Mouse (Mus musculus) lung, adult 18-20 months (tissue): Measurements from ENCODE around the gene Dusp11.
"Not testable (repeated sequence)": the region's sequence is repeated elsewhere in the genome, so short reads cannot be mapped to it uniquely, and the experiment has no call there.

Experiments
- DNase-seq, 2 experiments: peaks; one replicate each; pipeline ENCODE4 v3.0.0; 2022; ENCODE audit warnings: mixed read lengths in 2 of 2

Gene Dusp11

DNA sequence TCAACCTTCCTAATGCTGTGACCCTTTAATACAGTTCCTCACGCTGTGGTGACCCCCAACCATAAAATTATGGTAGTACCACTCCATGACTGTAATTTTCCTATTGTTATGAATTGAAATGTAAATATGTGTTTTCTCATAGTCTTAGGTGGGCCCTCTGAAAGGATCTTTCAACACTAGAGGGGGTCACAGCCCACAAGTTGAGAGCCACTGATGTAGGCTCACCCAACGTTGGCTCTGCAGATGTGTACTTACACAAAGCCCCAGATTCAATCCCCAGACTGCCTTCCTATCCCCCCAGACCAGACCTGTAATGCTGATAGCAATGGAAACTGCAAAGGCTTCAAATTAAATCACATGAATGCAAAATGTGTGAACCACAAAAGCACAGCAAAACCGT lies 25.8 kb downstream of the Dusp11 start:
- no peak for DNase-seq

DNA sequence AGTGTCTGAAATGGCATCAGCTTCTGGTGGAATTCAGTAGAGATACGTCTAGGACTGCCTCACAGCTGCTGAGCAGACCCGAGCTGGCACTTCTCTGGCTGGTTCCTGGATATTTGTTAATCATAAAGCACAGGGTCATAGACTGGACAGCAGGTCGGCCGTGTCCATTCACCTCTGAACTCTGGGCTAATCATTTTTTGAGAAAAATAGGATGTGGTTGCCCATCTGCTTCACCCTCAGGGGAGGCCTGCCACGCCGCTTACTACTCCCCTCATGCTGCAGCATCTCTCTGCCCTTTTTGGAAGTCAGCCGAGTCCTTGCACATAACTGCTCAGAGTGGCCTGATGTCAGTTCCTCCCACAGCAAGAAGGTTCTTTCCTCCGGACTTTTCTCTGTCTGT lies 27.4 kb downstream of the Dusp11 start:
- DNase-seq: no peak

DNA sequence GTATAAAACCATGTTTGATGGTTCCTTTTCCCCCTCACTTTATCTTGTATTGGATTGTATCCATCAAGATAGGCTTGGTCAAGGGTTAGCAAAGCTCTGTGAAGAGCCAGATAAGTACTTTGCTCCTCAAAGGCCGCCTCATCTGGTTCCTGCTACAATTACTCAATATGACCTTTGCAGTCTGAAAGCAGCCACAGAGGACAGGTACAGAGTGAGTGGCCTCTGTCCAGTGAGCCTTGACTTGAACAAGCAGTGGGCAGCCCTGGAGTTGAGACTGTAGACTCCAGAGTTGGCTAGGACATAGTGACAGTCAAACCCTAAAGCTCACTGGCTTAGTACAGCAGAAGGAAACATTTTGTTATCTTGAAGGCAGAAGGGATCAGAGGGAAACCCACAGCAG lies 32.2 kb downstream of the Dusp11 start:
- no peak for DNase-seq

DNA sequence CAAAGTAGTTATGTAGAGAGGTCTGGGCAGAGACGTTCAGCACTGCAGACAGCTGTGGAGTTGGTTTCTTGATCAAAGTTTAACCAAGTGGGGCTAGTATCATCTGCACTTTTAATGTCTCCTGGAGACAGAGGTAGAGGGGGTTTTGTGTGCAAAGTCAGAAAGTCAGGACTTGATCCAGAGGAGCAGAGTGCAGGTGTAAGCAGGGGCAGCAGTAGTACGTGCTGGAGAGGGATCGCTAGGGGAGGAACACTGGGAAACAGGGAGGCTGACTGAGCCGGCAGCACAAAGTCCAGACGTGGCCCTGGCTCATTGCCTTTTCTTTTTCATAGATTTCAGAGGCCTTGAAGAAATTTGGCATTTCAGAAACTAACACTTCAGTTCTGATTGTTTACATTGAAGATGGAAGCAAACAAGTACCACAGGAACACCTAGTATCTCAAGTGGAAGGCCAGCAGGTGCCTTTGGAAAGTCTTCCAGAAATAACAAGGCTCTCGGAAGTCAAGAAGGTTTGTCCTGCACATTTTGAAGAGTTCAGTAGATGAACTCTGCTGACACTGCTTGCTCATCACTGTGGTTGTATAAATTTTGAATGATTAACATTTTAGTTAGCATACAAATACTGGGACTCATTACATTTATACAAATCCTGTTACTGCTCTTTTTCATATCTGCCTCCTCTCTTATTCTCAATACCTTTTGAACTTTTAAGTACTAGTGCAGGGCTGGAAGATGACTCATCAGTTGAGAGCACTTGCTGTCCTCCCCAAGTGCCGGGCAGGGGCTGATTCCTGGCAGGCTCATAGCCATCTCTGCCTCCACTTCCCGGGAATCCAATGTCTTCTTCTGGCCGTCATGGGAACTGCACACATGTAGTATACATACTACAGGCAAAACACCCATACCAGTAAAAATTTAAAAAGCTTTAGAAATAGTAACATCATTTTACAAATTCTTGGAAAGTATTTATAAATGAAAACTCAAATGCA lies 33.7 kb downstream of the Dusp11 start:
- DNase-seq: no peak

DNA sequence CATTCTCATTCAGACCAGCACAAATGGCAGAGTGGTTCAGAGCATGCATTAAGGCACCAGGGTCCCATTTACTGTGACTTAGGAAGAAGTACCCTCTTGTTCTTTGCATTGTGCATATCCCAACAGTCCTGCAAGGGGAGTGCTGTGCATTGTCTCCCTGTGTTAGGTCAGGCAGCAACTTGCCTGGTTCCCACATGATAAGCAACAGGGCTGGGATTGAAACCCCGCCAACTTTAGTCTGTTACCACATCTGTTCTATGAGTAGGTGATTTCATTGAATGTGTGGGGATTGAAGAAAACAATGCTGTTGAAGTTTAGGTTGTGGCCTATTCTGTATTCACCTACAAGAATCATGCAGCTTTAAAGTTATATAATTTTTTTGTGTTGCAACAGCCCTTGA lies 34.8 kb downstream of the Dusp11 start:
- no peak for DNase-seq

DNA sequence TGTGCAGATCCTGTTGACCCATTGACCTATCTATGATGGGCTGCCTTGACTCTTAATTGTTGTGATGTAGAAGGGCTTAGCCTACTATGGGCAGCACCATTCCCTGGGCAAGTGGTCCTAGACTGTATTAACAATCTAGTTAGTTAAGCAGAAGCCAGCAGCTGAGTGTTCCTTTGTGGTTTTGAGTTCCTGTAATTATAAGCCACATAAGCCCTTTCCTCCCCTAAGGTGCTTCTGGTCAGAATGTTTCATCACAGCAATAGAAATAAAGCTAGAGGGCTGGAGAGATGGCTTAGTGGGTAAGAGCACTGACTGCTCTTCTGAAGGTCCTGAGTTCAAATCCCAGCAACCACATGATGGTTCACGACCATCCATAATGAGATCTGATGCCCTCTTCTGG lies 37.8 kb downstream of the Dusp11 start:
- DNase-seq: no peak

DNA sequence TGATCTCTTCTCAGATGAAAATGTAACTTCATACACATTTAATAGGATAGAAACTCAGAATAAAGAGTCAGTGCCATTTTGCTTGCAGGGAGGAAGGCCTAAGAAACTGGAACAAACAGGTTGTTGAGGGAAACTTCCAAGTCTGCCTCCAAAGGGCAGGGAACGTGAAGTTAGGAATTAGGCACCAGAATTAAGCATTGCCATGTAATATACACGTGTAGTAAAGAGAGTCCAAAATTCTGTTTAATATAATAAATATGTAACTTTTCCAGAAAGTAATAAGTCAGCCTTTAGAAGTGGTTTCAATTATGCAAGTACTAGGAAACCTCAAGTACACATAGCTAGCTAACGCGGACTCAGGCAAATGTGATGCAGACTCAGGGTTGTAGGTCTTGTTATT lies 42.1 kb downstream of the Dusp11 start:
- DNase-seq: no peak

DNA sequence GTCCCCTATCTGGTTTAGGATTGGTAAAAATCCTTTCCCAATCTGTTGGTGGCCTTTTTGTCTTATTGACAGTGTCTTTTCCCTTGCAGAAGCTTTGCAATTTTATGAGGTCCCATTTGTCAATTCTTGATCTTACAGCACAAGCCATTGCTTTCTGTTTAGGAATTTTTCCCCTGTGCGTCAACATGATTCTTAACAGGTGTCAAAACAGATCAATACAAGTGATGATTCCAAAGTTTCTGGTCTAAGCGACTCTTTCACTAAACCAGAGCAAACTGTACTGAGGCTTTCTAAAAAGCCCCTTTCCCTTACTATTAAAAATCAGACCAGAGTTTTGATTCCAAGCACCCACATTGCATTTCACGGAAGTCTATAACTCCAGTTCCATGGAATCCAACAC lies 43.1 kb downstream of the Dusp11 start:
- DNase-seq: not testable (repeated sequence)

DNA sequence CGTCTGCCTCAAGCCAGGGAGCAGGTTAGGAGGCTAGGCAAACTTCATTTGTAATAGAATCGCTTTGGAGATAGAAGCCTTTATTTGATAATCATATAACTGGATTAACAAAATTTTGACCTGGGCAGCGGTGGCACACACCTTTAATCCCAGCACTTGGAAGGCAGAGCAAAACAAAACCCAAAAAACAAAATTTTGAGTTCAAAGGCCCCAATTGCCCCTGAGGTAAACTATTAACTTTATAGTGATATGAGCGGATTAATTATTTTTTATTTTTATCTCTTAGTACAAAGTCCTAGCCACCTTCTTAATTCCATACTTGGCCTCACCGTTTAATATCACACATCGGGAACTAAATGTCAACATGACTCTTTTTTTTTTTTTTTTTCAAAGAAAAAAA lies 44.9 kb downstream of the Dusp11 start:
- DNase-seq: no peak

DNA sequence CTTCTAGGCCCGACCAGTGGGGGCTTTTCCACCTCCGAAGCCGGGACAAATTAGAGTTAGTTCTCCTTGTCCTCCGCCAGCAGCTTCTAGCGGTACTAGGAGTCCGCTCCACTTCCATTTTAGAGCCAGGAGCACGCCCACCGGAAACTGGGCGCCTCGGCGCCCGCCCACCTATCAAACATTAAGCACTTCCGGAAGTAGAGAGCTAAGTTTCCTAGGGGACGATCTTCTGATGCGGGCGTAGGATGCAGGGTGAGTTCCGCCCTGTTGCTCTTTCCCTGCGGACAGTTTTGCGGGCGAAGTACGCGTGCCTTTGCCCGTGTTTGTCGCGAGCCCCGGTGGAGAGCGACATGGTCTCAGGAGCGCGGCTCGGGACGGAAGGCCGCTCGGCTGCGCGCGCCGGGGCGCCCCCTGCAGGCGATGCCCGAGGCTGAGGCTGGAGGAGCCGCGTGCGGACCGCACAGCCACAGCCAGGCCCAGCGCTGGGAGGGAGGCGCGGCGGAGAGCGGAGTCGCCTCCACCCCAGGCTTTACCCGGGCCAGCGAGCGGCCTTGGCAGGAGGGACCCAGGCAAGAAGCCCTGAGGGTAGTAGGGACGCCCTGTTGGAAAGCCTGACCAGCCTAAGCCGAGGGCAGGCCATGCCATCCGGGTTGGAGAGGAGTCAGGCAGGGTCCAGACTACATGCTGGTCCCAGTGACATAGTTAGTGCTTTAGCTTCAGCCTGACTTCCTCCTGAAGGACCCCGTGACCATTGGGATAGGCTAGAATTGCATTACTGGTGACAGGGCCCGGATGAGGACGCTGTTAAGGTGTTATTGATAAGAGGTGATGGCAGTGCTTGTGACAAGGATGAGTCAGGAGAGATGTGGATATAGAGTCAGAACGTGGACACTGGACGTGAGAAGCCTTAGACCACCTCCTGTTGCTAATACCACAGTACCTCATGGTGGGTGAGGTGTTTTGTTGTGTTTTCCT lies 45.6 kb downstream of the Dusp11 start, which contains the start of gene Nat8f1:
TSS of gene Nat8f1 (minus strand) at position 149 of the 975 bp plus-strand sequence.
- DNase-seq: peak; percentile 90 to 93

DNA sequence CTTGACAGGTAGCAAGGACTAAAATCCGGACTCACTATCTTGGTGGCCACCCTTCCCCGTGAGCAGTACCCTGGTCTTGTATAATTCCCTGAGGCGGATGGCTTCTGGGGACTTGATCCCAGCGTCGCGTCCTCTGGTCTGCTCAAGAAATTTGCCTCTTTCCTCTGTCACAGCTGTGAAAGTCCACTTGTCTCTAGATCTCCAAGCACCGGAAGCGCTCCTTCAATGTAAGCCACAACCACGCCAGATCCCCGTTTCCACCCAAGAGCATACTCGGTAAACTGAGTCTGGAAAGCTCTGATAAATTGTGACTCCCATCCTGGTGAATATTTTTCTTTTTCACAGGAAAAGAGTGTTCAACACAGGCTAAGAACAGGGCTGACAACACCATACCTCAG lies 46.3 kb downstream of the Dusp11 start:
- DNase-seq: peak in 1 of 2 experiments; percentile 8

DNA sequence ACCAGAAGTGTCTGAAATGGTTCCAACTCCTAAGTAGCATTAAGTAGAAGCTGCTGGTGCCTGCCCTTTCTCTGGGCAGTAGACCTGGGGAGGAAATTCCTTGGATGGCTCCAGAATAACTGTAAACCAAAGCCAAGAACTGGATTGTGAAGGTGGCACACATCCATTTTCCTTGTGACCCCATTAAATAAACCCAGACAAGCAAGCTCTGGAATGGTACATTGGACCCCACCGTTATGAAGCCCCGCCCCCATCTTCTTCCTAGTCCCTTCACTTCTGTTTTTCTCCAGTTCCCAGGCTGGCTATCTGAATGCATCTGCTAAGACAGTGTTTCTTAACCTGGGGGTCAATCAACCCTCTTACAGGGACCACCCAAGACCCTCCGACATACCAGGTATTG lies 49.9 kb downstream of the Dusp11 start, which contains the start of gene Tprkb:
TSS of gene Tprkb (plus strand) at position 279 of the 400 bp plus-strand sequence.
- peak in 1 of 2 experiments; percentile 39 for DNase-seq

DNA sequence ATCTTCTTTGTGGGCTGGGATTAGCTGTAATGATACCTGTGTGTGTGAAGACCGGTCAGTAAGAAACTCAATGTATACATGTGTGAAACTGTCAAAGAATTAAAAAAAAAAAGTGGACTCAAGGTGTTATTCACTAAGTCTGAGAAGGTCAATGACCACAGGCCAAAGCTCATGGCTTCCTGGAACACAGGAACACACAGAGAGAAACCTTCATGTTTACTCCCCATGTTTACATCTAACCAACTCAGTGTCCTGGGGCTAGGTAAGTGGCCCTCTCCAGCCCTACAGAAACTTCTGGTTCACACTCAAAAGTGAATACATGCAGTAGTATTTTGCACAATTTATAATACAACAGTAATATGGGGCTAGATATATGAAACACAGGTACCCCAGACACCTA lies 51.8 kb downstream of the Dusp11 start:
- no peak for DNase-seq

DNA sequence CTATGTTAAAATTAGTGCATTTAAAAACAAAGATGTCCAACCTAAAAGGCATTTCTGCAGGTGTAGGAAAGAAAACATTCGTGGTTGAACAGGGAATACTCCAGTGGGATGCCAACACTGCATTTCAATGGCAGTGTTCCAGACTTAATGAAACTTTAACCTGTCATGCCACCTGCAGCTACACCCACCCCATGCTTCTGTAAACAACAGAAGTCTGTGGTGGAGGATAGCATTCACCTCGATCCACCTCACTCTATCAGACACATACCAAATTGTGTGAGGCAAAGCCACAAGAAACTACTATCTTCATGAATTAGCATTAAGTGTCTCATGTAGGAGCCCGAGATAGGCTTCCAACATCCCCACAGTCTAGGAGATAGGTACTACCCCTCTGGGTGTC lies 53.1 kb downstream of the Dusp11 start:
- no peak for DNase-seq

DNA sequence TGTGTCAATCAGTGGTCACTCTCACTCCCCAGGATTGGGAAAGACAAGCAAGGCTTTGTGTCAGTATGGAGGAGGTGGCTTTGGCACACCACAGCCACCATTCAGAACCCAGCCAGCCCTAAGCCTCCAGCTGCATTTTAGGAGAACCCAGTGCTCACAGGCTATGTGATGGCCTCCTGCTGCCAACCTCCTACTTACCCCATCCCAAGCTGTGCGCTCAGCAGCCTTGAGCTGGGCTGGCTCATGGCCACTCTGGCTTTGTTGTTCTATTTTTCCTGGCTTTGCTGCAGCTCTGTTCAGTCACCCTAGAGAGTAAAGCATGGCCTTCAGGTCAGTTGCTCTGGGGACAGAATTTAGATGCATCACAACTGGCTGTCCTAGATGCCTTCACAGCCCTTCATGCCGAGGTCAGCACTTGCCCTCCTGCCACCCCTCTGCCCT lies 54.5 kb downstream of the Dusp11 start:
- not testable (repeated sequence) for DNase-seq

DNA sequence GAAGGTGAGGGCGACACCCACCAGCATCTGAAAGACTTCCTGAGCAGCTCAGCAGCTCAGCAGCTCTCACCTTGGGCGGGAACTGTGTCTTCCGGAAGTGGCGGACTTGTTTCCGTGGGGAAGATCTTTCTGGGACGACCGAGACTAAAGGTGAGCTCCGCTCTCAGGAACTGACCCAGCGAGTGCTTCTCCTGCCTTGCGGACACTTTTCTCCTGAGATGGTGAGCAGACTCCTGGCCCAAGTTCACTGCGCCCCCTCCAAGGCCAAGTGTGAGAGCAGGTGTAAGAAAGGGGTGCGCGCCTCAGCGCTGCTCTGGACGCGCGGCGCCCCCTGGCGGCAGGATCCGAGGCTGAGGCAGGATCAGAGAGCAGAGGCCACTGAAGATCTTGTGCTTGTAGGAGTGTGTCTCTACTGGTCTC lies 56.8 kb downstream of the Dusp11 start, which contains the start of gene Nat8f4:
TSS of gene Nat8f4 (minus strand) at position 243 of the 420 bp plus-strand sequence.
- peak; percentile 76 to 79 for DNase-seq

DNA sequence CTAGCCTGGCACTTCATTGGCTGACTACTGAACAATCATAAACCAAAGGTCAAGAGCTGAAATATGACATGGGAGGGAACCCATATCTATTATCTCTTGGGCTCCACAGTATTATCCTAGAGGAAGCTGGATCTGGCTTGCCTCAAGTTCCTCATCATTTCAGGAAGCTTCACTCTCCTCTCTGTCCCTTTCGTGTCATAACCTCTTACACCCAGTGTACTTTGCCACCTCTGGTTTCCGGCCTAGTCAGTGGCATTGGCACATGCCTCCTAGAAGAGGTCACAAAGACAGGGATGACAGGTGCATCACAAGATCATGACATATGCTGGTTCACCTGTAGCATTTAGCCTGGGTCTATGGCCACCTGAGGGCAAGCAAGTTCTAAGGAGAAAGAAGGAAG lies 59.2 kb downstream of the Dusp11 start:
- no peak for DNase-seq

DNA sequence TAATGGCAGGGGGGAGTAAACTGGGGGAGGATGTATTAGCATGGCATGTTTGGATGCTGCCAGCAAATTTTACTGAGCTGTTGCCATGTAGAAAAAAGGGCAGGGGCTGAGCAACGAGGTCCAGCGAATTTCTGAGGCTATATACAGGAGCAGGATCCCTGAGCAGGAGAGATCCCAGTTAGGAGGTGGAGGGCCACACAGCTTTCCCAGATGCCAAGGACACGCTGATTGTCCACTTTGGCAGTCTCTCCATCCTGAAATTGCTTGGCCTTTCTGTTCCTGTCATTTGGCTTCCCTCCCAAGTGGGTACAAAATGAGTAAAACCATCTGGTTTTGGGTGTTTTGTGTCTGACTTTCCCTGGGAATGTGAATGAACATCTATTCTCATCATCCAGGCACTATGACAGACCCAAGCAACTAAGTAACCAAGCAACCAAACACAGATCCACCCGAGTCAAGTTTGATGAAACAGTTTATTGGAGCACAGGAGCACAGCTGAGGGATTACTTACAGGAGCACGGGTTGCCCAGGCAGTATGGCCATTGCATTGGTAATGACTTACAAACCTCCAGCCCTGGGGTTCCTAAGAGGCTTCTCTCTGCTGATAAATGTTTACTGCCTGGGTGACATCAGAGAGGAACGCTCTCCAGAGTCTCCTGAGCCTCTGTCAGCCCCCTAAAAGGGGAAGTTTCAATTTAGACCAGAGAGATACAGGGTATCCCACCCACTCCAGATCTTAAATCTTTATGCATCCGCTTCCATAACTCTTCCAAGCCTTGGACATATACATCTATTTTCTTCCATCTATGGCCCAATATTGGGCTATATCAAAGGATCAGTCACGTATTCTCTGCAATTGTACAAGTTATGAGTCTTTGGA lies 62.6 kb downstream of the Dusp11 start:
- DNase-seq: not testable (repeated sequence)

DNA sequence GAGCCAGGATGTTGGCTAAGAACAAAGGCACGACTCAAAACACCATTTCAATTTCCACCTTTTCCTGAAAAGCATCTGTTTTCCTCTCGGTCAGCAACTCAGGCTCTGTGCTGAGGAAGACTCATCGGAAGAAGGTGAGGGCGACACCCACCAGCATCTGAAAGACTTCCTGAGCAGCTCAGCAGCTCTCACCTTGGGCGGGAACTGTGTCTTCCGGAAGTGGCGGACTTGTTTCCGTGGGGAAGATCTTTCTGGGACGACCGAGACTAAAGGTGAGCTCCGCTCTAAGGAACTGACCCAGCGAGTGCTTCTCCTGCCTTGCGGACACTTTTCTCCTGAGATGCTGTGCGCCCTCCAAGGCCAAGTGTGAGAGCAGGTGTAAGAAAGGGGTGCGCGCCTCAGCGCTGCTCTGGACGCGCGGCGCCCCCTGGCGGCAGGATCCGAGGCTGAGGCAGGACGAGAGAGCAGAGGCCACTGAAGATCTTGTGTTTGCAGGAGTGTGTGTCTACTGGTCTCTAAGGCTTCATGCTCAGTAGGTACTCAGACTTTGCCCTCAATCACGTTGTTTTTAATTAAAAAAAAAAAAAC lies 66.3 kb downstream of the Dusp11 start:
- DNase-seq: peak in 1 of 2 experiments; percentile 22
